Mouse (Mus musculus) C2C12 (cell line): ENCODE data around the gene Scgb1a1.

ENCODE experiments used
- CEBPB ChIP-seq: IDR thresholded peaks from one replicate; pipeline ENCODE4 v1.6.1; 2011; ENCODE audit warnings: low read depth, mild to moderate bottlenecking, control low read depth, moderate library complexity
- CTCF ChIP-seq: IDR thresholded peaks from one replicate; pipeline ENCODE4 v1.5.1; 2011; ENCODE audit not compliant: control insufficient read depth, insufficient read depth, insufficient read length
- FOSL1 ChIP-seq: IDR thresholded peaks from one replicate; pipeline ENCODE4 v1.8.0; 2011; ENCODE audit warnings: mild to moderate bottlenecking, low read length; ENCODE audit not compliant: poor library complexity, insufficient read depth, severe bottlenecking
- MAX ChIP-seq: IDR thresholded peaks from one replicate; pipeline ENCODE4 v1.6.1; 2011; ENCODE audit warnings: mild to moderate bottlenecking, control low read depth
- MYOD1 ChIP-seq: IDR thresholded peaks from one replicate; pipeline ENCODE4 v1.6.1; 2011; ENCODE audit warnings: low read depth; ENCODE audit not compliant: control insufficient read depth, insufficient read length
- MYOG ChIP-seq: IDR thresholded peaks from one replicate; pipeline ENCODE4 v1.6.1; 2011; ENCODE audit not compliant: control insufficient read depth, insufficient read length; ENCODE audit errors: extremely low read depth
- USF1 ChIP-seq: IDR thresholded peaks from one replicate; pipeline ENCODE4 v1.6.1; 2011; ENCODE audit warnings: low read depth, mild to moderate bottlenecking, control low read depth, moderate library complexity

- no peak for TF ChIP-seq CTCF
- TF ChIP-seq MAX, result no peak
- TF ChIP-seq USF1, result no peak
- no peak for TF ChIP-seq MYOD1
- no peak for TF ChIP-seq MYOG
- no peak for TF ChIP-seq FOSL1
- peak; percentile 38 for TF ChIP-seq CEBPB
These were observed 39.8 kb downstream of the Scgb1a1 start for GRCm38 (mm10) chr19:9047946-9048387.
